Mouse (Mus musculus) right cerebral cortex, adult 18-20 months (tissue): ENCODE results near the gene Gm28048.

Source experiments
- DNase-seq: peaks from one replicate; pipeline ENCODE4 v3.0.0; 2022; ENCODE audit warnings: mixed read lengths

Gene Gm28048

DNA sequence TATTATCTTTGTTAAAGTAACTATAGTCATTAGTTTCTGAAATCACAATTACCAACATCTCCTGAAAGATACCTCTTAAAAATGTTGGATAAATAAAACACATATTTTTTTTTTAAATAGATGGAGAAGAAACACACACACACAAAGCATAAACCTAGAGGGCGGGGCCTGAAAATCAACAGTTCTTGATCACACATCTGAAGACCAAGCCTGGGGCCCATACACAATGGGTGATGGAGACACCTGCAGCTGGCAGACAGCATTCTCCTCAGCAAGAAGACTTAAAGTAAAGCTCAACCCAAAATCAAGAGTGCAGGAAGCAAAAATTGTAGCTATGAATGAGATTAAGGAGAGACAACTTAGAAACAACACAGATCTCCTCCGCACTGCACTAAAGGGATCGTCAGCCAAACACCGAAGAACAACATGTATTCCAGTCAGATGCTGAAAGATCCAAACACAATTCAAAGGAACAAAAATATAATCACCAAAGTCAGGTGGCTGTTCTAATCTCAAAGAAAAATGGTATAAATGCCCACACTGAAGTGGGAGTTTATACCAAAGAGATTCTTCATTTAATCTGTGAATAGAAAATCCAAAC is 44.1 kb downstream of the Gm28048 start:
- no peak for DNase-seq

DNA sequence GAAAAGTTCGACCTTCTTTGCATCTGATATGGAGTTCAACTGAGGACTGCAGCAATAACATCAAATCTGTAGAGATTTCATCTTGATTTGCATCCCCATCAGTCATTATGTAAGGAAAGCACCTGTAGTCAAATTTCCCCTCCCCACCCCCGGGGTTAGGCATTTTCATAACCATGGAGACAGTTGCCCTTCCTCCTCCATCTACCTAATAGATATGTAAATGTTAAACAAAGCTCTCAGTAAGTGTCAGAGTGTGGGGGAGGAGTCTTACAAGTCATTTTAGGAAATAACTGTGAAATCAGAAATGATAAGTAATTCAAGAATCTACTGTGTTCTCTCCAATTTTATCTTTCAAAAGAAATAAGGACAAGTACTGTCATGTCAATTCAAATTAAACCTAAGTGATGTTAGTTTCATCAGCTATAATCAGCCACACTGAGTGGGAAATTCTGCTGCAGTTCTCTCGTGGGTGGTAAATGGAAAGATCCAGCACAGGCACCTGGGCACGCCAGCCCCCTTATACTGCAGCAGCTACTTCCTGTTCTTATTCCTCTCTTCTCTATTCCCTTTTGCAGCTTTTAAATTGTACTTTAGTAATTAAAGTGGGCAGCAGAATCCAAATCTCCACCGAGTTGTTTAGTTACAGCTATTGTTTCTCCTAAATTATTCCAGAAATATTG is 45.3 kb downstream of the Gm28048 start:
- peak; percentile 60 for DNase-seq

- DNase-seq = no peak
Observed at GRCm38 (mm10) chr11:22932167-22932566, 49.7 kb downstream of the Gm28048 start.

DNA sequence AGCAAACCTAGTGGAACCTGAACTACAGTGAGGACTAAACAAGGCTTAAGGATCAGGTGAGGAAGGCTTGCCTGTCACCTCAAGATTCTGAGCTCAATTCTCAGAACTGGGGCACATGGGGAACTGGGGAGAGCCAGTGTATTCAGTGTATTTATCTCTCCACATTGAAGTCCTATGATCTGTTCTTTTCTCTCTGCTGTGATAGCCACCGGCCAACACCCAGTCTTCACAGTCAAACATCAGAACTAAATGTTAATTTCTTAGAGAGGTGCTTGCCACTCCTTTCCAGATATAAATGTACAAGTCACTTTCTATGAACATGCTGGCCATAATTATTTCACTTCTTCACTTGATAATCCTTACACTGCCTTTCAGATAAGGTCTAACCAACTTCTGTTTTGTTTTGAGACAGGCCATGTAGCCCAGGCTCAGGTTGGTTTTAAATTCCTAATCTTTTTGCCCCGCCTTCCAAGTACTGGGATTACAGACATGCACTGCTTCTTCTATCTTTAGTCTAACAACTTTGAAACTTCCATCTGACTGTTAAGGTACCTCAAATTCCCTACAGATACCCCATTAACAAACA is 50.5 kb downstream of the Gm28048 start:
- no peak for DNase-seq

- no peak for DNase-seq
Observed at GRCm38 (mm10) chr11:22930129-22930528, 51.8 kb downstream of the Gm28048 start.

DNA sequence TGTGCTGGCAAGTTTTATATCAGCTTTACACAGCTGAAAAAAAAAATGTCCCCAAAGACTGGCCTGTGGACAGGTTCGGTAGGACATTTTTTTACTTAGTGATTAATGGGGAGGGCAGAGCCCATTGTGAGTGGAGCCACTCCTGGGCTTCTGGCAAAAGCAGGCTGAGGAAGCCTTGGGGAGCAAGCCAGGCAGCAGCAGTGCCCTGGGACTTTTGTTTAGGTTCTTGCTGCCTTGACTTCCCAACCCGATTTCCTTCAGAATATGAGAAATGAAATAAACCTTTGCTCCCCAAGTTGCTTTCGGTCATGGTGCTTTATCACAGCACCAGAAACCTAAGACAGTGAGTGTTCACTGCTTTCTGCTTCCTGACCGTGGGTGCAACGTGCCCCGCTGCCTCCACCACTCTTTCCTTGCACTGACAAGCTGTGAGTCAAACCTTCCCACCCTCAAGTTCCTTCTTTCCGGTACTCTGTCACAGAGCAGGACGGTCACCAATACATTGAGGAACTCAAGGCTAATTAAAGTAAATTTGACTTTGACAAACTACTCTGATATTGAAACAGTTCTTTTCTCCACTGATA is 53.2 kb downstream of the Gm28048 start:
- peak; percentile 15 for DNase-seq

DNA sequence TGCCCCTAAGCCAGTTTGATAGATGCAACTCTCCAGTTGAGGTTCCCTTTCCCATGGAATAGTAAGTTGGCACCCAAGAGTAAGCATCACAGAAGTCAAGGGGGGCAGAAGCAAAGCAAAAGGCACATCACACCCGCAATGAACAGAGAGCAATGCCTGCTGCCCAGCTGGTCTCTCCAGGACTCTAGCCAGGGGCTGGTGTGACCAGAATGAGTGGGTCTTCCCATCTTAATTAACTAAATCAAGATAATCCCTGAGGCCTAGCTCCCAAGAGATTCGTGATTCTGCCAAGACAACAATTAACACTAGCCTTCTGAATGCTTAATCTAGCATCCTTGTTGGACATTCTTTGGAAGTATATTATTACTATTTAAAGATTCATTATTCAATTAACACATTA is 58.3 kb downstream of the Gm28048 start:
- no peak for DNase-seq

GRCm38 (mm10) chr11:22922546-22922945 is 59.3 kb downstream of the Gm28048 start:
- no peak for DNase-seq

- DNase-seq = no peak
Observed at GRCm38 (mm10) chr11:22919336-22919735, 62.6 kb downstream of the Gm28048 start.

GRCm38 (mm10) chr11:22917786-22918185 is 64.1 kb downstream of the Gm28048 start:
- DNase-seq = no peak

DNA sequence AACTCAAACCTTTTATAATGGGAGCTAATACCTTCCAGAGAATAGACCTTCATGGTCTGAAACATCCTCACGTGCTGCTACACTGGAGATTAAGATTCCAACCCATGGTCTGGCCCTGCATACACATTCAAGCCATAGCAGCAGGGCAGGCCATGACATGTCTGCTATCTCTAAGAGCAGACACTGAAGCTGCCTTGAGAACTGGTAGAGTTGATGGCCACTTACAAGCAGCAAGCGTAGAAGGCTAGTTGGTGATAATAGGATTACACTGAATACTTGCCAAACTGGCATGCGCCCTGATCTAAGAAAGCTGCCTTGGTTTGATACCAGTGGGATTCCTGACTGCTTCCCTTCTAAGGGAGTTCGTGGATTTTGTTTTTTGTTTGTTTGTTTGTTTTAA is 68.1 kb downstream of the Gm28048 start:
- DNase-seq = no peak

DNA sequence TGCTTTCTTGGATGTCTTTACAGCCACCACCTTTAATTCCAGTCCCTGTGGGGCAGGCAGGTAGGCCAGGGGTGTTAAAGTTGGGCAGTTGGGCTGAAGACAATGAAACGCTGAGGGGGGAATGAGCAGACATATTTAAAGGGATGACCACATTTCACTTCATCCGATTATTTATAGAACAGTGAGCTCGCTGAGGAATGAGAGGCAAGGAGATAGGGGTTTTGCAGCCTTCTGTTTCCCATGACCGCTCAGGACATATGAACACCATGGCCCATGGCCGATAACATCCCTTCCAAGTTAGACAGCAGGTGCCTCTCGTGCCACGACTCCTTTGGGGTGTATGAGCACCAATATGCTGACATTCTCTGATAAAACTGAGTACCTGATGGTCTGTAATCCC is 70.1 kb downstream of the Gm28048 start:
- DNase-seq = no peak

DNA sequence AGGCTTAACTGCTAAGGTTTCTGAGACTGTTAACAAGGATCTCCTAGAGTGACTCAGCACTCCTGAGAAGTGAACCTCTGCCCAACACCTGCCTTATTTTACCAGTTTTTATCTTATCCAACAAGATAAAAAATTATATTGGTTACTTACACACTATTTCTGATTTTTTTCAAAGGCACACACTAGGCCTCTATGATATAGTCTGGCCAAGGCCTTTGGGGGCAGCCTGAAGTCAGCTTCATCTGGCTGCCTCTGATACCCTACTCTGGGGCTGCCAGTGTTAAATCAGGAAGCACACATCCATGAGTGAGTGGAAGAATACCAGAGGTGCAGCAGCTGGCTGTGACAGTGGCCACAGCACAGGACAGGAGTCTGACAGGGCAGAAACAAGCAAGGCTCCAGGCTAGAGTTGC is 75.4 kb downstream of the Gm28048 start:
- no peak for DNase-seq

DNA sequence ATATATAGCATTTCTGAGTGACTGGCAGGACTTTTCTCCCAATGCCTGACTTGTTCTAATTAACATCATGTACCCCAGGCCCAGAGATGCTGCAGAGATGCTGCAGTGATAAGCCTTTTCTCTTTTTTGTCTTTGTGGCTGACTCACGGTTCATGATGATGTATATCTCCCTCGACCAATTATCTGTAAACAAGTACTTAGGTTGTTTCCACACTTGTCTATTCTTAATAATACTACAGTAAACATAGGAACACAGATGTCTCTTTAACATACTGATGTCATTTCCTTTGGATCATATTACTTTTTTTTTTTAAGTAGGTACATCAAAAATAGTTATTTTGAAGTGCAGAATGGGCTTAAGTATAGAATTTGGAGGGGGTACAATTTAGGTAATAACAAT is 79.0 kb downstream of the Gm28048 start:
- DNase-seq = no peak

DNA sequence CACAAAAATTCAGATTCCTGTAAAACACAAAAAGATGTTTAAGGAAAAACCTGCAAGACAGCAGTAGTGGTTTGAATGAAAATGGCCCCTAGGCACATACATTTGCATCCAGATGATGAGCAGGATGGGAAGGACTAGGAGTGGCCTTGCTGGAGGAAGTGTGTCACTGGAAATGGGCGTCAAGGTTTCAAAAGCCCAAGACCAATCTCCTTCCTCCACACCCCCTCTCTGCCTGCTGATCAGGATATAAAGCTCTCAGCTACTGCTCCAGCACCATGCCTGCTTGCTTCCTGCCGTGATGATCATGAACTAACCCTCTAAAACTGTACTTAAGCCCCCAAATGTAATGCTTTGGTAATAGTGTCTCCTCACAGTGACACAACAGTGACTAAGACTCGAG is 81.8 kb downstream of the Gm28048 start:
- DNase-seq = no peak

GRCm38 (mm10) chr11:22897642-22898041 is 84.2 kb downstream of the Gm28048 start:
- no peak for DNase-seq

GRCm38 (mm10) chr11:22897127-22897526 is 84.8 kb downstream of the Gm28048 start:
- DNase-seq = no peak

- DNase-seq = no peak
Observed at GRCm38 (mm10) chr11:22893075-22893474, 88.8 kb downstream of the Gm28048 start.

DNA sequence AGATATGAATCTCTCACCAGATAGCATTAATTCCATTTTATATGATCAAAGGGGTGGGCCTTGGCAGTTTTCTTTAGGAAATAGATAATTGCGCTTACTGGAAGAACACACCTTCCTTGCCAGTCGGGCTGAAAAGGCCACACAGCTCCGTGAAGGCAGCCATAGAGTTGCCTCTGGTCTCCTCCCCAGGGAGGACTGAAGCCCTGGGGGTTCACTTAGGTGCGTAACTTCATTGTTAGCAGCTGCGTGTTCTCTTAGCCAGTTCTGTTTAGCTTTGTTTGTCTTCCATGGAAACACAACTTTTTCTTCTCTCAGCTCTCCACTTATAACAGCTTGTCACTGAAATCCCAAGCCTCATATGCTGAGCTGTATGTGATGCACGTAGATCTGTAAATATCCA is 89.4 kb downstream of the Gm28048 start:
- no peak for DNase-seq

GRCm38 (mm10) chr11:22891876-22892275 is 90.0 kb downstream of the Gm28048 start:
- no peak for DNase-seq

- no peak for DNase-seq
Observed at GRCm38 (mm10) chr11:22891242-22891641, 90.6 kb downstream of the Gm28048 start.

GRCm38 (mm10) chr11:22889224-22889623 is 92.7 kb downstream of the Gm28048 start:
- peak; percentile 64 for DNase-seq

GRCm38 (mm10) chr11:22886991-22887390 is 94.9 kb downstream of the Gm28048 start:
- DNase-seq = no peak

DNA sequence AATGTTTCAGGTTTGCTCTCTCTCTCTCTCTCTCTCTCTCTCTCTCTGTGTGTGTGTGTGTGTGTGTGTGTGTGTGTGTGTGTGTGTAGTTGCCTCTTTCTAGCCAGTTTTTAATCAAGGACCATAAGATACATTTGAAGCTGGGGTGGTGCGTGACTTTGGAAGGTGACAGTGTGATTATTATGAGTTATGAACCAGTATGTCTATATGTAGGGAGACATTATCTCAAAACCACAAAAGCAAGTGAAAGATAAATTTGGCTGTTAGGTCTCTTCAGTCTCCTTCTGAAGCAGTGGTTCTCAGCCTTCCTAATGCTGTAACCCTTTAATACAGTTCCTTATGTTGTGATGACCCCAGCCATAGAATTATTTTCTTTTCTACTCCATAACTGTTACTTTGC is 96.5 kb downstream of the Gm28048 start:
- DNase-seq = no peak
